Mouse (Mus musculus) bone marrow, adult 2 months (tissue): ENCODE data around the gene Rcan1. TPM values are rescaled to one million over a fixed set of nuclear protein-coding genes. Genes with fewer than 3 reads are reported as not detected.

Experiments
- H3K27ac ChIP-seq: fragments of 200-500 bp; 2 replicates; pipeline ENCODE4 v1.5.1; 2012; ENCODE audit warnings: low read depth, mild to moderate bottlenecking, control low read depth, inconsistent platforms, low read length; ENCODE audit not compliant: control insufficient read depth, poor library complexity, insufficient read depth
- H3K4me1 ChIP-seq: fragments of 200-500 bp; 2 replicates; pipeline ENCODE4 v1.6.1; 2011; ENCODE audit warnings: low read length; ENCODE audit not compliant: control insufficient read depth, insufficient read depth
- H3K4me3 ChIP-seq: fragments of 200-500 bp; replicated peaks from 2 replicates; pipeline ENCODE3; 2011; ENCODE audit warnings: mild to moderate bottlenecking, low read depth, low read length, control low read depth; ENCODE audit not compliant: control insufficient read depth
- CTCF ChIP-seq: fragments of 200-500 bp; IDR thresholded peaks from 2 replicates; pipeline ENCODE4 v1.5.1; 2011; ENCODE audit warnings: low read length, control low read depth; ENCODE audit not compliant: control insufficient read depth, insufficient read depth
- POLR2A ChIP-seq: fragments of 200-500 bp; IDR thresholded peaks from 2 replicates; pipeline ENCODE4 v1.6.1; 2011; ENCODE audit warnings: low read depth, mild to moderate bottlenecking, control low read depth, low read length, borderline replicate concordance; ENCODE audit not compliant: control insufficient read depth
- WGBS: fragments of 180-500 bp; shearing (Covaris S2); methylation state at CpG from one replicate; pipeline ENCODE4 v1.1.7; 2018; 5-methylcytosine and 5-hydroxymethylcytosine counted together
- polyA plus RNA-seq: library from polyadenylated mRNA; stranded (reverse); fragments of >200 nt; gene quantifications from 2 replicates; pipeline ENCODE4 v1.2.4, GENCODE M21; 2011; ENCODE audit warnings: low replicate concordance; ENCODE audit not compliant: missing spikeins, insufficient read depth, insufficient read length

Rcan1 gene
- polyA plus RNA-seq, 1 experiment: 9.5 TPM

GRCm38 (mm10) chr16:92371623-92372022 is 99.0 kb downstream of the Rcan1 start:
- Histone ChIP-seq H3K4me3 (no peak overlapping the region), H3K4me1 (no peaks in the 10 kb centered on the region), H3K27ac (no peak overlapping the region)
- WGBS: 14% methylated on average over 5 of the region's 5 CpGs
- TF ChIP-seq CTCF: no peak
- TF ChIP-seq POLR2A: no peak

- TF ChIP-seq POLR2A: no peak
- Histone ChIP-seq H3K27ac (no peak overlapping the region), H3K4me1 (no peaks in the 10 kb centered on the region), H3K4me3 (no peak overlapping the region)
- WGBS: 50% methylated on average over 2 of the region's 2 CpGs
These were observed 101.4 kb downstream of the Rcan1 start for GRCm38 (mm10) chr16:92369260-92369659.

GRCm38 (mm10) chr16:92365477-92365876 is 105.2 kb downstream of the Rcan1 start:
- Histone ChIP-seq H3K27ac (no peak overlapping the region), H3K4me1 (no peaks in the 10 kb centered on the region), H3K4me3 (no peak overlapping the region)
- WGBS: 81% methylated on average over 7 of the region's 7 CpGs
- no peak for TF ChIP-seq POLR2A
- no peak for TF ChIP-seq CTCF

- Histone ChIP-seq H3K27ac (no peak overlapping the region), H3K4me3 (no peak overlapping the region), H3K4me1 (no peaks in the 10 kb centered on the region; the same call in 1 of the 2 replicates)
- TF ChIP-seq POLR2A (no peak), CTCF (no peak)
- 83% methylated on average over 7 of the region's 7 CpGs for WGBS
These were observed 110.0 kb downstream of the Rcan1 start for GRCm38 (mm10) chr16:92360711-92361110.

GRCm38 (mm10) chr16:92359229-92359628 is 111.4 kb downstream of the Rcan1 start, which contains the start of gene Kcne1:
Gene Kcne1, minus strand, starts transcription at chr16:92359468.
- WGBS: 68% methylated on average over 9 of the region's 9 CpGs
- Histone ChIP-seq H3K27ac (no peak within 1 kb of the TSS), H3K4me3 (no peak within 1 kb of the TSS), H3K4me1 (no peaks in the 10 kb centered on the region; the same call in 1 of the 2 replicates)
- TF ChIP-seq CTCF: no peak
- TF ChIP-seq POLR2A: no peak

GRCm38 (mm10) chr16:92358734-92359133 is 111.9 kb downstream of the Rcan1 start:
- WGBS: 52% methylated on average over 9 of the region's 9 CpGs
- H3K27ac ChIP-seq: no peak overlapping the region
- H3K4me3 ChIP-seq: no peak overlapping the region
- no peaks in the 10 kb centered on the region; the same call in 1 of the 2 replicates for H3K4me1 ChIP-seq
- TF ChIP-seq CTCF: no peak
- no peak for TF ChIP-seq POLR2A

- H3K4me3 ChIP-seq: no peak overlapping the region
- no peak overlapping the region for H3K27ac ChIP-seq
- TF ChIP-seq POLR2A: no peak
- TF ChIP-seq CTCF: no peak
- WGBS: 65% methylated on average over 10 of the region's 10 CpGs
- H3K4me1 ChIP-seq: no peaks in the 10 kb centered on the region; the same call in 1 of the 2 replicates
These were observed 113.1 kb downstream of the Rcan1 start for GRCm38 (mm10) chr16:92357566-92357965.

GRCm38 (mm10) chr16:92357023-92357422 is 113.6 kb downstream of the Rcan1 start:
- no peak for TF ChIP-seq CTCF
- WGBS: 85% methylated on average over 9 of the region's 9 CpGs
- H3K4me3 ChIP-seq: no peak overlapping the region
- H3K27ac ChIP-seq: no peak overlapping the region
- H3K4me1 ChIP-seq: no peaks in the 10 kb centered on the region; the same call in 1 of the 2 replicates

- H3K4me3 ChIP-seq: no peak overlapping the region
- 74% methylated on average over 11 of the region's 11 CpGs for WGBS
- no peak overlapping the region for H3K27ac ChIP-seq
- TF ChIP-seq CTCF: no peak
- TF ChIP-seq POLR2A: no peak
- no peaks in the 10 kb centered on the region; the same call in 1 of the 2 replicates for H3K4me1 ChIP-seq
These were observed 114.7 kb downstream of the Rcan1 start for GRCm38 (mm10) chr16:92355982-92356381.
